Mouse (Mus musculus) heart, embryonic 13.5 days (tissue): Measurements from ENCODE around the gene Zbtb3. TPM values are rescaled to one million over a fixed set of nuclear protein-coding genes. Genes with fewer than 3 reads are reported as not detected.

Experiments
- ATAC-seq: fragments of 200-750 bp; cut with Nextera tagmentation; 2 replicates; pipeline ENCODE4 v1.8.0; 2017; ENCODE audit warnings: moderate TSS enrichment; ENCODE audit not compliant: insufficient number of reproducible peaks, low FRiP score, low TSS enrichment; ENCODE audit errors: extremely low read depth
- H3K27ac ChIP-seq: fragments of 300-500 bp; sonication (generic); replicated peaks from 2 replicates; pipeline ENCODE4 v1.5.1; 2015; ENCODE audit warnings: moderate library complexity, mild to moderate bottlenecking, inconsistent platforms
- H3K27me3 ChIP-seq: fragments of 300-500 bp; sonication (generic); replicated peaks from 2 replicates; pipeline ENCODE4 v1.6.1; 2015; ENCODE audit warnings: mild to moderate bottlenecking, inconsistent platforms
- H3K36me3 ChIP-seq: fragments of 300-500 bp; sonication (generic); 2 replicates; pipeline ENCODE4 v1.6.1; 2015; ENCODE audit warnings: mild to moderate bottlenecking, inconsistent platforms
- H3K4me1 ChIP-seq: fragments of 300-500 bp; sonication (generic); 2 replicates; pipeline ENCODE4 v1.6.1; 2015; ENCODE audit warnings: inconsistent platforms
- H3K4me2 ChIP-seq: fragments of 300-500 bp; sonication (generic); 2 replicates; pipeline ENCODE4 v1.6.1; 2015; ENCODE audit warnings: inconsistent platforms, mild to moderate bottlenecking, moderate library complexity
- H3K4me3 ChIP-seq: fragments of 300-500 bp; sonication (generic); 2 replicates; pipeline ENCODE4 v1.5.1; 2015; ENCODE audit warnings: moderate library complexity, mild to moderate bottlenecking, inconsistent platforms
- H3K9ac ChIP-seq: fragments of 300-500 bp; sonication (generic); 2 replicates; pipeline ENCODE4 v1.6.1; 2015; ENCODE audit warnings: inconsistent platforms, mild to moderate bottlenecking, moderate library complexity
- H3K9me3 ChIP-seq: fragments of 300-500 bp; sonication (generic); 2 replicates; pipeline ENCODE4 v1.6.1; 2016; ENCODE audit warnings: inconsistent platforms
- WGBS: fragments of 180-500 bp; shearing (Covaris S2); methylation state at CpG from one replicate; pipeline ENCODE4 v1.1.7; 2015; ENCODE audit warnings: mixed read lengths; 5-methylcytosine and 5-hydroxymethylcytosine counted together
- polyA plus RNA-seq: library from polyadenylated mRNA; unstranded; fragments of >200 nt; fragmentation: Nextera tagmentation; extraction: Ambion mirVana; gene quantifications from 2 replicates; pipeline ENCODE4 v1.2.1, GENCODE M21; 2015

Gene Zbtb3
- polyA plus RNA-seq, 1 experiment from 2014 or later = 3.9 TPM

DNA sequence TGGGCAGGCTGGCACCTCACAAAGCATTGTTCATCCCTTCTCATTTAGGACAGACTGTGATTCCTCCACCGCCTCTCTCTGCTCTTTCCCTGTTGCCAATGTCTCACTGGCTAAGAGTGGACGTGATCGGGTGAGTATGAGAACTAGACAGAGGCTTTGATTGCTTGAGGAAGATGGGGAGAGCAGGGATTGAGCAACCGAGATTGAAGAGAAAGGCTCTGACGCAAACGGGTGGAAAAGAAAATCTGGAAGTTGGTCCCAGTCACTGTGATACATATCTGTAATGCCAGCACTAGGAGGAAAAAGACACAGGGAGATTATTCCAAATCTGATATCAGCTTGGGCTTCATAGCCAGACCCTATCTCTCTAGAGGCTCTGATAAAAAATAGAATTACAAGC is 40.6 kb downstream of the Zbtb3 start:
- peaks cover 33% of the 10 kb centered on the region for H3K4me1 ChIP-seq
- WGBS = 85% methylated on average over 6 of the region's 6 CpGs

DNA sequence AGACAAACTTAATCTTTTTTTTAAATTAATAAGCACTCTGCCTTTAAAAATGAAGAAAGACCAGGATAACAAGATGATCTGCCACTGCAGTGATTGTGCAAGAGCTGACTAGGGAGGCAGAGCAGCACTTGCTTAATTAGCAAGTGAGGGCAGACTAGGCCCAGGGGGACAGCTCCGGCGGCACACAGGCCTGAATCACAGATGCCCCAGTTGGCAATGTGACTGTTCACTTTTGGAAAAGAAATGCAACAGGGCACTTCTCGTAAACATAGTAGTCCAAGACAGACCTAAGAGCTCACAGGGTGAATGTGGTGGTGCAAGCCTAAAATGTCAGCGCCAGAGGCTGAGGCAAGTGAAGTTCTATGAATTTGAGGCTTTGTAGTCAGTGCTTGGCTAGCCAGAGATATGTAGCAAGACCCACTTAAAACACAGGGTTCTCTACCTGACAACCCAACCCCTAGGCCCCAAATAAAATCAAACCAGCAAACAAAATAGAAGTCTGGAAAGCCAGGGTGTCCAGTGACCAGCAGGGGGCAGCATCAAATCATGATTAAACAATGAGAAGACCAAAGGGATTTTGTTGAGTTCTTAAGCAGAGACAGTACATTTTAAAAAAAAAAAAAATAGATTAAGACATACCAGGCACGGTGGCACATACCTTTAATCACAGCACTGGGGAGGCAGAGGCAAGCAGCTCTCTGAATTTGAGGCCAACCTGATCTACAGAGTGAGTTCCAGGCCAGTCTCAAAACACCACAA is 42.2 kb downstream of the Zbtb3 start:
- 65% methylated on average over 5 of the region's 5 CpGs for WGBS
- peaks cover 58% of the 10 kb centered on the region for H3K36me3 ChIP-seq
- no peak for ATAC-seq

More for the DNA sequence above, 40.6 kb downstream of the Zbtb3 start:
- no peak for ATAC-seq
- no peak overlapping the region for H3K9ac ChIP-seq
- no peaks in the 10 kb centered on the region for H3K27me3 ChIP-seq
- H3K4me3 ChIP-seq = no peak overlapping the region
- peaks cover 46% of the 10 kb centered on the region for H3K36me3 ChIP-seq
- no peak overlapping the region for H3K27ac ChIP-seq
- H3K4me2 ChIP-seq = no peak overlapping the region
- no peaks in the 10 kb centered on the region for H3K9me3 ChIP-seq

DNA sequence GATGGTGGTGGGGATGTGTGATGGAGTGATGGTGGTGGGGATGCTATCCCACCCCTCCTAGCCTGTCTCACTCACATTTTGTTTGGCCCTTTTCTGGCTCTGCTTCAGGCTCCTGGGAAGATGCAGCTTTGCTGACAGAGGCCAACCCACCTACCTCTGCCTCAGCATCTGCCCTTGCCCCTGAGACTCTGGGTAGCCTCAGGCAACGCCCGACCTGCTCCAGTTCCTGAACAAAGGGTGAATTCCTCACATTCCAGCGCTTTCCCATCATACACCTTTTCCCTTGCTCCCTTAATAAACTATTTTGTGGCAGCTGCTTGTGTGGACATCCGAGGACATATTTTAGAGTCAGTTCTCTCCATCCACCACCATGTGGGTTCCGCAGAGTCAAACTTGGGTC is 46.0 kb downstream of the Zbtb3 start:
- H3K4me3 ChIP-seq = no peak overlapping the region
- H3K9me3 ChIP-seq = no peaks in the 10 kb centered on the region
- 80% methylated on average over 5 of the region's 5 CpGs for WGBS
- H3K4me1 ChIP-seq = peaks cover 13% of the 10 kb centered on the region
- ATAC-seq = no peak
- H3K27me3 ChIP-seq = no peaks in the 10 kb centered on the region
- H3K27ac ChIP-seq = no peak overlapping the region
- no peak overlapping the region for H3K9ac ChIP-seq
- H3K36me3 ChIP-seq = peaks cover 49% of the 10 kb centered on the region
- no peak overlapping the region for H3K4me2 ChIP-seq

More for the DNA sequence above, 42.2 kb downstream of the Zbtb3 start:
- no peak overlapping the region for H3K4me2 ChIP-seq
- H3K9ac ChIP-seq = no peak overlapping the region; the same call in 1 of the 2 replicates
- no peak overlapping the region for H3K4me3 ChIP-seq
- H3K27me3 ChIP-seq = no peaks in the 10 kb centered on the region
- H3K27ac ChIP-seq = no peak overlapping the region
- H3K9me3 ChIP-seq = no peaks in the 10 kb centered on the region
- peaks cover 17% of the 10 kb centered on the region for H3K4me1 ChIP-seq

DNA sequence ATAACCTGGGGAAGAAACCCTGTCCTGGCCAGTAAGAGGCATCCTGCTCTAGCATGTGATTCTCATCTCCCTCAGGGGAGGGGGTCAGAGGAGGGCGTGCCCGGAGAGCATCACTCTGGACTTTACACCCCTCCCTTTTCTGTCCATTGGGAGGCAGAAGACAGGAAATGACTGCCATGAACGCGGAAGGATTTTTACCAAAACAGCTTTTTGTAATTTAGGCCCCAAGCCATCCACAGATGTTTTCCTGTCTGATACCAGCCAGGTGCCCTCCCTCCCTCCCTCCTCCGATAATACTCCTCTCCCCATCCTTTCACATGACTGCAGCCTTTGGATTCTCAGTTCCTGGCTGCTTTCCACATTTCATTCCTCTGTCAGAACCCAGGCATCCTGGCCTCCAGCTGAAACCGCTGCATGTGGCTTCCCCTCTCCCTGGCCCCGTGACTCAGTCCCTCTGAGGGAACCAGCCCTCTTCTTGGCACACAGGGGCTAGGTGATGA is 48.1 kb downstream of the Zbtb3 start, which contains the start of gene Lrrn4cl:
Gene Lrrn4cl, plus strand, starts transcription at position 367 of the 500 bp plus-strand sequence.
- Histone ChIP-seq H3K27ac (peak within 1 kb of the TSS; percentile 61), H3K4me1 (peaks cover 13% of the 10 kb centered on the region), H3K4me2 (peak within 1 kb of the TSS; percentile 47), H3K36me3 (peaks cover 37% of the 10 kb centered on the region), H3K4me3 (peak within 1 kb of the TSS; percentile 13), H3K9me3 (no peaks in the 10 kb centered on the region), H3K27me3 (no peaks in the 10 kb centered on the region), H3K9ac (peak within 1 kb of the TSS; percentile 62)
- ATAC-seq = no peak
- 17% methylated on average over 7 of the region's 7 CpGs for WGBS

DNA sequence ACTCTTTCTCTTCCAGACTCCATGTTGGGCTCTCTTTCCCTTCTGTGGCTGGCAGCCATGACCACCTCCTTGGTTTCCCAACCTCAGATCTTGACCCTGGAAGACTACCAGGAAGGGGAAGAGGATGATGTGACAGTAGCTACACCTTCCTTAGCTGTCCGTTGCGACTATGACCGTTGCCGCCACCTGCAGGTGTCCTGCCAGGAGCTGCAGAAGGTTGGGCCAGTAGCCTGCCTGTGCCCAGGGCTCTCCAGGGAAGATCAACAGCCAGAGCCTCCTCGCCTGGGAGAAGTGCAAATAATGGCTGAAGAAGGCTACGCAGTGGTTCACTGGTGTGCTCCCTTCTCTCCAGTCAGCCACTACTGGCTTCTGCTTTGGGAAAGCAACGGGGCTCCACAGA is 49.3 kb downstream of the Zbtb3 start:
- Histone ChIP-seq H3K4me1 (peaks cover 13% of the 10 kb centered on the region), H3K4me3 (no peak overlapping the region), H3K36me3 (peaks cover 25% of the 10 kb centered on the region), H3K27me3 (no peaks in the 10 kb centered on the region), H3K9ac (no peak overlapping the region), H3K27ac (no peak overlapping the region), H3K4me2 (no peak overlapping the region), H3K9me3 (no peaks in the 10 kb centered on the region)
- WGBS = 46% methylated on average over 7 of the region's 7 CpGs
- ATAC-seq = no peak

DNA sequence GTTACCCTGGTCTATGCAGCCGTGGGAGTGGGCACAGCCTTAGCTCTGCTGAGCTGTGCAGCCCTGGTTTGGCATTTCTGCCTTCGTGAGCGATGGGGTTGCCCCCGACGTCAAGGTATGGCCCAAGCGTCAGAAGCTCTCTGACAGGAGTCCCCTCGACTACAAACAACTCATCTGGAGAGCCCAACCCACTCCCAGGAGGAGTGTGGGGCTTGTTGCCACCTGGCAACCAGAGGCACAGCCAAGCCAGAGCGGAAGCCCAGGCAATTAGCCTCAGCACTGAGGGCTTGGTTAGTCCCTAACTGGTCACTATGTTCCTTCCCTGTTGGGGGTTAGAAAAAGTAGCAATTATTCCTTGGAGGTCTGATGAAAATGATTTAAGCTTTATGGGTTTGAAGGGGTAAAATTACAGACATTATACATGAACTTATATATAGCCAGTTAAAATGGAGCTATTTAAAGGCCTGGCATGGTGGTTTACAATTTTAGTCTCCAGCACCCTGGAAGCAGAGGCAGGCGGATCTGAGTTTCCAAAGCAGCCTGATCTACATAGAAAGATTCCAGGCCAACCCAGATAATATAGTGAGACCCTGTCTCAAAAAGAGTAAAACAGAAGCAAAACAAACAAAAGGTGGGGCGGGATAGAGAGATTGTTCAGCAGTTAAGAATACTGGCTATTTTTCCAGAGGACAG is 50.0 kb downstream of the Zbtb3 start:
- 53% methylated on average over 10 of the region's 10 CpGs for WGBS
- Histone ChIP-seq H3K9me3 (no peaks in the 10 kb centered on the region), H3K9ac (no peak overlapping the region), H3K27ac (no peak overlapping the region), H3K4me1 (peaks cover 13% of the 10 kb centered on the region), H3K4me3 (no peak overlapping the region), H3K4me2 (no peak overlapping the region), H3K27me3 (no peaks in the 10 kb centered on the region), H3K36me3 (peaks cover 18% of the 10 kb centered on the region)
- ATAC-seq = no peak

DNA sequence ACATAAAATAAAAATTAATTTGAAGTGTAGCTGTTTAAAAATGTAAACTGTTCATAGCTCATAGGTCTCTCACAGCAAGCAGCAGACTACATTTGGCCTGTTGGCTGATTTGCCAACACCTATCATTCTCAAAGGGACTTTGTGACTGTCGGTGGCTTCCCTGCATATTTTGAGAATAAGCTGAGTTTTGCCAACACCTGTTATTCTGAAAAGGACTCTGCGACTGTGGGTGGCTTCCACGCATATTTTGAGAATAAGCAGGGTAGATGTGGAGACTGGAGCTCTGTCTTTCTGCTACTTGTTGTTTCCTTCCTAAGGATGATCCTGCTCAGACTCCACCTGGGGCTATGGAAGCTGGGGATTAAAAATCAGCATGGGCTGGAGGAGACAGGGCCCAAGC is 50.8 kb downstream of the Zbtb3 start:
- Histone ChIP-seq H3K27me3 (no peaks in the 10 kb centered on the region), H3K4me1 (peaks cover 13% of the 10 kb centered on the region), H3K4me3 (no peak overlapping the region), H3K9ac (no peak overlapping the region), H3K4me2 (no peak overlapping the region), H3K9me3 (no peaks in the 10 kb centered on the region), H3K36me3 (peaks cover 10% of the 10 kb centered on the region), H3K27ac (no peak overlapping the region)
- WGBS = 74% methylated on average over 3 of the region's 3 CpGs
- ATAC-seq = no peak

Other genes with a start within 250 kb of the Zbtb3 start
- gene Slc22a8, start 211.3 kb upstream of the Zbtb3 start, polyA plus RNA-seq = 0.04 and 0.06 TPM in 2 replicates
- not detected in 2 replicates for gene Slc22a6, start 184.5 kb upstream of the Zbtb3 start, polyA plus RNA-seq
- 0.04 TPM in 1 of 2 replicates, not detected in the other for gene Chrm1, start 138.8 kb upstream of the Zbtb3 start, polyA plus RNA-seq
- gene Slc3a2, start 79.2 kb upstream of the Zbtb3 start, polyA plus RNA-seq = 72.8 and 74.8 TPM in 2 replicates
- 54.1 and 60.0 TPM in 2 replicates for gene Wdr74, start 66.7 kb upstream of the Zbtb3 start, polyA plus RNA-seq
- 1.3 and 1.4 TPM in 2 replicates for gene 1700092M07Rik, start 61.8 kb upstream of the Zbtb3 start, polyA plus RNA-seq
- gene Stx5a, start 61.1 kb upstream of the Zbtb3 start, polyA plus RNA-seq = 81.1 and 87.5 TPM in 2 replicates
- 123 and 124 TPM in 2 replicates for gene Nxf1, start 45.5 kb upstream of the Zbtb3 start, polyA plus RNA-seq
- gene Tmem223, start 31.6 kb upstream of the Zbtb3 start, polyA plus RNA-seq = 154 and 167 TPM in 2 replicates
- gene Tmem179b, start 28.1 kb upstream of the Zbtb3 start, polyA plus RNA-seq = 54.5 and 60.7 TPM in 2 replicates
- gene Taf6l, start 16.1 kb upstream of the Zbtb3 start, polyA plus RNA-seq = 18.2 and 19.6 TPM in 2 replicates
- 129 and 143 TPM in 2 replicates for gene Polr2g, start 4.0 kb upstream of the Zbtb3 start, polyA plus RNA-seq
- gene Ttc9c, start 16.8 kb downstream of the Zbtb3 start, polyA plus RNA-seq = 32.9 and 38.9 TPM in 2 replicates
- gene Hnrnpul2, start 17.5 kb downstream of the Zbtb3 start, polyA plus RNA-seq = 2.9 TPM in 2 replicates
- gene AC129217.1, start 27.2 kb downstream of the Zbtb3 start, polyA plus RNA-seq = not detected in 2 replicates
- gene Bscl2, start 34.9 kb downstream of the Zbtb3 start, polyA plus RNA-seq = 44.6 and 45.3 TPM in 2 replicates
- 2.2 TPM in 2 replicates for gene Gng3, start 36.6 kb downstream of the Zbtb3 start, polyA plus RNA-seq
- 0.79 and 0.88 TPM in 2 replicates for gene Lrrn4cl, start 48.2 kb downstream of the Zbtb3 start, polyA plus RNA-seq
- gene Ubxn1, start 68.9 kb downstream of the Zbtb3 start, polyA plus RNA-seq = 112 and 139 TPM in 2 replicates
- gene Uqcc3, start 78.4 kb downstream of the Zbtb3 start, polyA plus RNA-seq = 56.6 and 62.6 TPM in 2 replicates
- gene Lbhd1, start 81.2 kb downstream of the Zbtb3 start, polyA plus RNA-seq = 48.2 and 49.5 TPM in 2 replicates
- gene Gm49403, start 81.4 kb downstream of the Zbtb3 start, polyA plus RNA-seq = not detected in 2 replicates
- 61.9 and 71.3 TPM in 2 replicates for gene 1810009A15Rik, start 86.3 kb downstream of the Zbtb3 start, polyA plus RNA-seq
- gene Gm49416, start 86.4 kb downstream of the Zbtb3 start, polyA plus RNA-seq = not detected in 2 replicates
- gene Ints5, start 90.5 kb downstream of the Zbtb3 start, polyA plus RNA-seq = 23.9 and 25.5 TPM in 2 replicates
- 63.5 and 63.8 TPM in 2 replicates for gene Ganab, start 95.5 kb downstream of the Zbtb3 start, polyA plus RNA-seq
- gene B3gat3, start 117.8 kb downstream of the Zbtb3 start, polyA plus RNA-seq = 40.6 and 41.4 TPM in 2 replicates
- 2.4 and 2.7 TPM in 2 replicates for gene Rom1, start 126.8 kb downstream of the Zbtb3 start, polyA plus RNA-seq
- 14.4 and 14.9 TPM in 2 replicates for gene Eml3, start 127.0 kb downstream of the Zbtb3 start, polyA plus RNA-seq
- gene Mta2, start 139.3 kb downstream of the Zbtb3 start, polyA plus RNA-seq = 83.6 and 88.0 TPM in 2 replicates
- 16.3 and 17.1 TPM in 2 replicates for gene Tut1, start 151.3 kb downstream of the Zbtb3 start, polyA plus RNA-seq
- 251 and 281 TPM in 2 replicates for gene Eef1g, start 164.5 kb downstream of the Zbtb3 start, polyA plus RNA-seq
- gene Ahnak, start 186.7 kb downstream of the Zbtb3 start, polyA plus RNA-seq = 22.8 TPM in 2 replicates